Mouse (Mus musculus): ENCODE data around the gene Hnrnph1.
"Not testable (repeated sequence)": the region's sequence is repeated elsewhere in the genome, so short reads cannot be mapped to it uniquely, and the experiment has no call there.

The Hnrnph1 gene

GRCm38 (mm10) chr11:50376911-50377891 is at the start of gene Hnrnph1:
TSS of gene Hnrnph1 (plus strand) at chr11:50376990.
- peak; percentile 98 for DNase-seq

GRCm38 (mm10) chr11:50328075-50328625 is 48.6 kb upstream of the Hnrnph1 start:
- DNase-seq = no peak

GRCm38 (mm10) chr11:50329378-50329777 is 47.4 kb upstream of the Hnrnph1 start:
- DNase-seq = no peak

GRCm38 (mm10) chr11:50333181-50333580 is 43.6 kb upstream of the Hnrnph1 start:
- no peak for DNase-seq

- DNase-seq = no peak
Measured at GRCm38 (mm10) chr11:50336126-50336525, 40.7 kb upstream of the Hnrnph1 start.

- DNase-seq = no peak
Measured at GRCm38 (mm10) chr11:50336891-50337290, 39.9 kb upstream of the Hnrnph1 start.

- DNase-seq = no peak
Measured at GRCm38 (mm10) chr11:50345486-50345885, 31.3 kb upstream of the Hnrnph1 start.

GRCm38 (mm10) chr11:50346256-50347032 is 30.3 kb upstream of the Hnrnph1 start:
- no peak for DNase-seq

- DNase-seq = no peak
Measured at GRCm38 (mm10) chr11:50352177-50352576, 24.6 kb upstream of the Hnrnph1 start.

- DNase-seq = no peak
Measured at GRCm38 (mm10) chr11:50354162-50354561, 22.6 kb upstream of the Hnrnph1 start, which contains the start of gene Cby3. TSS of gene Cby3 (plus strand) at chr11:50354462.

- no peak for DNase-seq
Measured at GRCm38 (mm10) chr11:50354851-50355250, 21.9 kb upstream of the Hnrnph1 start.

- DNase-seq = no peak
Measured at GRCm38 (mm10) chr11:50355395-50355794, 21.4 kb upstream of the Hnrnph1 start.

- peak; percentile 77 for DNase-seq
Measured at GRCm38 (mm10) chr11:50358950-50359861, 17.6 kb upstream of the Hnrnph1 start.

GRCm38 (mm10) chr11:50361282-50361681 is 15.5 kb upstream of the Hnrnph1 start:
- not testable (repeated sequence) for DNase-seq

GRCm38 (mm10) chr11:50364548-50364947 is 12.2 kb upstream of the Hnrnph1 start:
- DNase-seq = peak; percentile 80

- DNase-seq = no peak
Measured at GRCm38 (mm10) chr11:50365322-50365721, 11.5 kb upstream of the Hnrnph1 start.

GRCm38 (mm10) chr11:50367531-50367930 is 9.3 kb upstream of the Hnrnph1 start:
- no peak for DNase-seq

- no peak for DNase-seq
Measured at GRCm38 (mm10) chr11:50369360-50369911, 7.4 kb upstream of the Hnrnph1 start.

- no peak for DNase-seq
Measured at GRCm38 (mm10) chr11:50370969-50371368, 5.8 kb upstream of the Hnrnph1 start.

- peak; percentile 62 for DNase-seq
Measured at GRCm38 (mm10) chr11:50371399-50371841, 5.4 kb upstream of the Hnrnph1 start.

- DNase-seq = no peak
Measured at GRCm38 (mm10) chr11:50371911-50372310, 4.9 kb upstream of the Hnrnph1 start.

- no peak for DNase-seq
Measured at GRCm38 (mm10) chr11:50373086-50373485, 3.7 kb upstream of the Hnrnph1 start.
